Mouse (Mus musculus): Measurements from ENCODE around the gene Bloc1s4. TPM values are rescaled to one million over a fixed set of nuclear protein-coding genes. Genes with fewer than 3 reads are reported as not detected.
"Not testable (repeated sequence)": the region's sequence is repeated elsewhere in the genome, so short reads cannot be mapped to it uniquely, and the experiment has no call there.

Gene Bloc1s4
- polyA plus RNA-seq (2015; fragmentation: Nextera tagmentation; extraction: Ambion mirVana): 27.9 and 31.3 TPM in 2 replicates

DNA sequence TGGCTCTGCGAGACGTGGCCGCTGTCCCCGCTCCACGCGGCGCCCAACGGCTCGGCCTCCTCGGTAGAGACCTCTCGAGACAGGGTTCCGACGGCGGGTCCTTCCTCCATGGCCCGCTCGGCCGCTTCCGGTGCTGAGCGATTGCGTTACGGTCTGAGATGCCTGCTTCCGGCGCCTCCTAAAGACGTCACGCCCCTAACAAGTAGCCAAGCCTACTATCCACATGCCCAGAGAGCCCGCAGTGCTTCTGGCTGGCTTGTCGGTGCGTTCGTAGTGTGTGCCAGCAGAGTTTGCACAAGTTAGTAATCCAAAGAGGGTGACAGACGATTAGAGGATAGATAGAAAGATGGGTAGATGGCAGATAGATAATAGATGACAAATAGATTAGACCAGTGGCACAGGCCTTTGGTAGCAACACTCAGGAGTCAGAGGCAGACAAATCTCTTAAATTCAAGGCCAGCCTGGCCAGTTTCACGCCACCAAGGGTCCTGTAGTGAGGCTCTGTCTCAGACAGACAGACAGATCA lies at the start of gene Bloc1s4:
Gene Bloc1s4, minus strand, starts transcription at position 115 of the 526 bp plus-strand sequence.
- 3% methylated on average over 31 of the region's 31 CpGs for WGBS
- peak within 1 kb of the TSS; percentile 62 for H3K27ac ChIP-seq
- peak within 1 kb of the TSS; percentile 72 for H3K9ac ChIP-seq
- peak within 1 kb of the TSS; percentile 84 for H3K4me3 ChIP-seq
- no peaks in the 10 kb centered on the region for H3K36me3 ChIP-seq (replicated peaks)
- H3K27me3 ChIP-seq (replicated peaks): no peaks in the 10 kb centered on the region
- peak; percentile 97 for ATAC-seq (replicated peaks)
- H3K4me2 ChIP-seq: peak within 1 kb of the TSS; percentile 88
- peaks cover 24% of the 10 kb centered on the region for H3K4me1 ChIP-seq
- H3K9me3 ChIP-seq: no peaks in the 10 kb centered on the region

DNA sequence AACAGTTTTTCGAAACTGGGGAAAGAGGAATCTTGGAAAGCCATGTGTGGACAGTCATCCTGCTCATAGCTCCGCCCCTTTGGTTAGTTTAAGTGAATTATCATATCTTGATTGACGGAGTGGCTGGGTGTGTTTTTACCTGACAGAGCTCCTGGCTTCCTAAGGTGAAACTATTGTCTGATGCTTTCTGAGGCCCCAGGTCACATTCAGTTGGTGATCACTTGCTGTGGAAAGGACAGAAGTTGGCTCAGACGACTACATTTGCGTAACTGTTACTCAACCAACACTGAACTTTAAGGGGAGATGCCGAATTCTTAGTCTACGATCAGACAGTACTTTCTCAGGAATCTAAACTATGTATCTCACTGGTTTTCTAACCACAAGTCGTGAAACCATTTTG lies 48.8 kb upstream of the Bloc1s4 start:
- 56% methylated on average over 8 of the region's 8 CpGs for WGBS
- Histone ChIP-seq H3K4me1 (peaks cover 13% of the 10 kb centered on the region), H3K4me2 (peak overlapping the region; percentile 70), H3K27ac (no peak overlapping the region), H3K27me3 (replicated peaks) (no peaks in the 10 kb centered on the region), H3K4me3 (peak overlapping the region; percentile 87), H3K9ac (no peak overlapping the region; the same call in 1 of the 2 replicates), H3K9me3 (no peaks in the 10 kb centered on the region), H3K36me3 (replicated peaks) (0 out of 2 replicates have a peak, but pooled peaks cover 12% of the 10 kb centered on the region)
- ATAC-seq (replicated peaks): peak; percentile 13; the same call in 1 of the 2 replicates

DNA sequence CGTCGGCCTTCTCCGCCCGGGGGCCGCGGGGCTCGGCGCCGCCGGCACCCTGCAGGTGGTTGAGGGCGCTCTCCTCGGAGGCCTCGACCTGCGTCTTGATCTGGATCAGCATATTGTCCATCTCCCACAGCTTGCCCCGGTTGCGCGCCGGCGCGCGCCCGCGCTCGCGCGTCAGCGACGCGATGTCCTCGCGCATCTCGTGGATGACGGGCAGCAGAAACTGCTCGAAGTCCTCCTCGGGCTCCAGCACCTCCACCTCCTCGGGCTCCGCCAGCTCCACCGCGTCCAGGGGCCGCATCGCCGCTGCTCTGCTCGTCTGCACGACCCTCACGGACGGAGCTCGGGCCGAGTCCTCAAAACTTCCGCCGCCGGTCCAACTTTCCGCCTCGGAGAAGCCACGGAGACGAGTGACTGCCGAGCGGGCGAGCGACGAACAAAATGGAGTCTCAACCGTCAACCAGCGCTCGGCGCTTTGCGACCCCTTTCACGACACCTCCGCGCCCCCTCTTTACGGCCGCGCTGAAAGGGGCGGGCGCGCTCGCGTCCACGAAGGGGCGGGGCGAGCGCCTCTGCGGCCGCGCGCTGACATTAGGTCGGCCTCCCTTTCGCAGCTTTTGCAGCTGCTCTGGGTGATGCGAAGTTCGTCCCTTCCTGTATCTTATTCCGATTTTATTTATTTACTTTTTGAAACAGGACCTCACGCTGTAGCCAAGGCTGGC lies 48.0 kb upstream of the Bloc1s4 start, which contains the start of gene Mrfap1:
Gene Mrfap1, minus strand, starts transcription at position 477 of the 719 bp plus-strand sequence.
- Histone ChIP-seq H3K9ac (peak within 1 kb of the TSS; percentile 82), H3K4me2 (peak within 1 kb of the TSS; percentile 70), H3K36me3 (replicated peaks) (0 out of 2 replicates have a peak, but pooled peaks cover 12% of the 10 kb centered on the region), H3K27ac (peak within 1 kb of the TSS; percentile 94), H3K4me1 (peaks cover 13% of the 10 kb centered on the region), H3K4me3 (peak within 1 kb of the TSS; percentile 87)
- WGBS: under 1% methylated on average over 90 of the region's 90 CpGs
- not testable (repeated sequence) for H3K9me3 ChIP-seq; H3K27me3 ChIP-seq (replicated peaks)
- peak; percentile 80 for ATAC-seq (replicated peaks)

DNA sequence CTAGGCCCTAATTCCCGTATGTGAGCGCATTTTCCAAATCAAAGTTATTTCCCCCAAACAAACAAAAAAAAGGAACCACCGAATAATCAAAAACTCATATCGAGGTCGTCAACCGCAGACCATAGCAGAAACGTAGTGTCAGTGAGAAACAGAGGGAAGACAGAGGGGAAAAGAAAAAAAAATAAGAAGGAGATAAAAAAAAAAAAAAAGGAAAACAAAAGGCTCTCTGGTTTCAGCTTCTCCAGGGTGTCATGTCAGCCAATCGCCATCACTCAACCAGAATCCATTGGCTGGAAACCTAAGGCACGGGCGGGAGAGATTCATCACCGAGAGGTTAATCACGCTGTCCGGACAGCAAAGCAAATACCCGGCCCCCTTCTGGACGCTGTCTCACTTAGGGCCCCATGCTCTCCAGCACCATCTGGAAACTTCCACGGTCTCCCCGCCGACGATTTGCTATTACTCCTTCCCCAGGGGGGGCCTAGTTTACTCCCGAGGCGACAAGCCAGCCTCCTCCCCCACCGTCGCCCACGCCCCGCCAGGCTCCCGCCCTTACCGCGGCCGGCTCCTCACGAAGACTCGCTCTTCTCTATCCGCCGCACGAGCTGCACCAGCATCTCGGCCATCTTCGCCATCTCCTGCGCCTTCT lies 47.3 kb upstream of the Bloc1s4 start:
- not testable (repeated sequence) for H3K9me3 ChIP-seq; H3K27me3 ChIP-seq (replicated peaks)
- Histone ChIP-seq H3K9ac (peak overlapping the region; percentile 82), H3K27ac (peak overlapping the region; percentile 94), H3K4me1 (peaks cover 13% of the 10 kb centered on the region), H3K4me3 (peak overlapping the region; percentile 87), H3K36me3 (replicated peaks) (0 out of 2 replicates have a peak, but pooled peaks cover 12% of the 10 kb centered on the region), H3K4me2 (peak overlapping the region; percentile 70)
- WGBS: 5% methylated on average over 36 of the region's 37 CpGs
- ATAC-seq (replicated peaks): peak; percentile 41

DNA sequence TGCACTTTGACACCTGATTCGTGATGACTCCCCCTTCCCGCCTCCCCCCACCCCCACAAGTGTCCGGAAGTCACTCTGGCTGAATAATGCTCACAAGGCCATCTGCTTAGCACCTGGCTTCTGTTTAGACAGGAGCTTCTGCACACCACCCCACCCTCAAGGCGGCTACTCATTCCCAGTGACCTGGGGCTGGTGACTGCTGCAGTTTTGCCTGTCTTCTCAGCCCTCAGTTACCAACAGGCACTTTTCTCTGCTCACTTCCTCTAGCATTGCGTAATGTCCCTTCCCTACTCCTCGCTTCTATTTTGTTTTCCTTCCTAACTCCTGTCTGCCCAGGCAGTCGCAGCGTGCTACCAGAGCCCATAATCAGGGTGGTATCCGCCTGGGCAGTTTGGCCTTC lies 43.4 kb upstream of the Bloc1s4 start:
- Histone ChIP-seq H3K27ac (no peak overlapping the region), H3K27me3 (replicated peaks) (no peaks in the 10 kb centered on the region), H3K4me2 (no peak overlapping the region), H3K9ac (no peak overlapping the region), H3K9me3 (no peaks in the 10 kb centered on the region), H3K4me1 (peaks cover 9% of the 10 kb centered on the region), H3K4me3 (no peak overlapping the region), H3K36me3 (replicated peaks) (0 out of 2 replicates have a peak, but pooled peaks cover 12% of the 10 kb centered on the region)
- WGBS: 90% methylated on average over 9 of the region's 9 CpGs
- ATAC-seq (replicated peaks): no peak

DNA sequence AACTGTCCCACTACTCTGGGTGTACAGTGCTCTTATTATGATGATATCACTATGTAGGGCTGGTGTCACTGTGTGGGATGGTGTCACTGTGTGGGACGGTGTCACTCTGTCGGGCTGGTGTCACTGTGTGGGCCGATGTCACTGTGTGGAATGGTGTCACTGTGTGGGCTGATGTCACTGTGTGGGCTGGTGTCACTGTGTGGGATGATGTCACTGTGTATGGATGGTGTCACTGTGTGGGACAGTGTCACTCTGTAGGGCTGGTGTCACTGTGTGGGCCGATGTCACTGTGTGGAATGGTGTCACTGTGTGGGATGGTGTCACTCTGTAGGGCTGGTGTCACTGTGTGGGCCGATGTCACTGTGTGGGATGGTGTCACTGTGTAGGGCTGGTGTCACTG lies 37.6 kb upstream of the Bloc1s4 start:
- Histone ChIP-seq H3K4me1 (no peaks in the 10 kb centered on the region), H3K27ac (no peak overlapping the region), H3K27me3 (replicated peaks) (no peaks in the 10 kb centered on the region), H3K36me3 (replicated peaks) (no peaks in the 10 kb centered on the region), H3K9ac (no peak overlapping the region), H3K9me3 (no peaks in the 10 kb centered on the region), H3K4me2 (no peak overlapping the region), H3K4me3 (no peak overlapping the region)
- ATAC-seq (replicated peaks): no peak
- 94% methylated on average over 5 of the region's 5 CpGs for WGBS

DNA sequence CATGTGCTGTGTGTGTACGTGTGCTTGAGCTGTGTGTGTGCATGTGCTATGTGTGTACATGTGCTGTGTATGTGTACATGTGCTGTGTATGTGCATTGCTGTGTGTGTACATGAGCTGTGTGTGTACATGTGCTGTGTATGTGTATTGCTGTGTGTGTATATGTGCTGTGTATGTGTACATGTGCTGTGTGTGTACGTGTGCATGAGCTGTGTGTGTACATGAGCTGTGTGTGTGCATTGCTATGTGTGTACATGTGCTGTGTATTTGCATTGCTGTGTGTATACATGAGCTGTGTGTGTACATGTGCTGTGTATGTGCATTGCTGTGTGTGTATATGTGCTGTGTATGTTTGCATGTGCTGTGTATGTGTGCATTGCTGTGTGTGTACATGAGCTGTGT lies 31.1 kb upstream of the Bloc1s4 start:
- Histone ChIP-seq H3K9ac (no peak overlapping the region), H3K4me2 (no peak overlapping the region), H3K4me1 (no peaks in the 10 kb centered on the region), H3K9me3 (no peaks in the 10 kb centered on the region), H3K27me3 (replicated peaks) (no peaks in the 10 kb centered on the region), H3K4me3 (no peak overlapping the region), H3K36me3 (replicated peaks) (no peaks in the 10 kb centered on the region), H3K27ac (no peak overlapping the region)
- ATAC-seq (replicated peaks): no peak
- WGBS: 89% methylated on average over 2 of the region's 2 CpGs

DNA sequence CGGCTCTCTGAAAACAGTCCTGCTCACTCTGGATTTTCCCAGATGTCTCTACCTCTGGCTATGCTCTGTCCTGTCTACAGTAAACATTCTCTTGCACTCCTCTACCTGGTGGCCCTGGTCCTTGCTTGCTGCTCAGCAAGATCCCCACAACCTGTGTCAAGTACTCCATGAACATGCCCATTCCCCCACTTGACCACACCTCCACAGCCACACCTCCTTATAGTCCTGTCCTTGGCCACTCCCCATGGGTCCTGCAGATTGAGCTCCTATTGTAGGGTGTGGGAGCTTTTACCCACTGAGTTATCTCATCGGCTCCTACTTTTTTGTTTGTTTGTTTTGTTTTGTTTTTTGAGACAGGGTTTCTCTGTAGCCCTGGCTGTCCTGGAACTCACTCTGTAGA lies 30.5 kb upstream of the Bloc1s4 start:
- no peak overlapping the region for H3K9ac ChIP-seq
- H3K36me3 ChIP-seq (replicated peaks): no peaks in the 10 kb centered on the region
- no peak overlapping the region for H3K4me2 ChIP-seq
- no peak overlapping the region for H3K4me3 ChIP-seq
- no peak for ATAC-seq (replicated peaks)
- H3K27me3 ChIP-seq (replicated peaks): no peaks in the 10 kb centered on the region
- no peaks in the 10 kb centered on the region for H3K4me1 ChIP-seq
- no peaks in the 10 kb centered on the region for H3K9me3 ChIP-seq
- WGBS: 85% methylated on average over 1 of the region's 2 CpGs
- no peak overlapping the region for H3K27ac ChIP-seq

DNA sequence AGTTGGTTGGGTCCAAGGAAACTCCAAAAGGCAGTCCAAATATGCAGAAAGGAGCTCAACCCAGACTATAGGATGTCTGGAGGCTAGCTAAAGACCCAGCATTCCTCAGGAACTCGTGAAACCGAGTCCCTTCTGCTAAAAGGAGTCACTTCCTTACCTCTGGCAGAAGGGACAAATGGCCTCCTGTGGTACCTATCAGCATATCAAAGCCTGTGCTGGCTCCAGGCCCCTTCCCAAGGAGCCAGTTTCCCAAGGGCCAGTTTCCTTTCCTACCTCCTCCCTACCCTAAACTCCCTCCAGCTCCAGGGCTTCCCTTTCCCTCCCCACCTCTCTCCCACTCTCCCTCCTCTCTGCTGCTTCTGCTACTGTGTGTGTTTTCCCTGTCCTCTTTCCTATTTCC lies 28.7 kb upstream of the Bloc1s4 start:
- Histone ChIP-seq H3K4me1 (no peaks in the 10 kb centered on the region), H3K4me3 (no peak overlapping the region), H3K9ac (no peak overlapping the region), H3K27ac (no peak overlapping the region), H3K36me3 (replicated peaks) (no peaks in the 10 kb centered on the region), H3K9me3 (no peaks in the 10 kb centered on the region), H3K27me3 (replicated peaks) (no peaks in the 10 kb centered on the region), H3K4me2 (no peak overlapping the region)
- ATAC-seq (replicated peaks): no peak
- 0% methylated on average over 2 of the region's 2 CpGs for WGBS

DNA sequence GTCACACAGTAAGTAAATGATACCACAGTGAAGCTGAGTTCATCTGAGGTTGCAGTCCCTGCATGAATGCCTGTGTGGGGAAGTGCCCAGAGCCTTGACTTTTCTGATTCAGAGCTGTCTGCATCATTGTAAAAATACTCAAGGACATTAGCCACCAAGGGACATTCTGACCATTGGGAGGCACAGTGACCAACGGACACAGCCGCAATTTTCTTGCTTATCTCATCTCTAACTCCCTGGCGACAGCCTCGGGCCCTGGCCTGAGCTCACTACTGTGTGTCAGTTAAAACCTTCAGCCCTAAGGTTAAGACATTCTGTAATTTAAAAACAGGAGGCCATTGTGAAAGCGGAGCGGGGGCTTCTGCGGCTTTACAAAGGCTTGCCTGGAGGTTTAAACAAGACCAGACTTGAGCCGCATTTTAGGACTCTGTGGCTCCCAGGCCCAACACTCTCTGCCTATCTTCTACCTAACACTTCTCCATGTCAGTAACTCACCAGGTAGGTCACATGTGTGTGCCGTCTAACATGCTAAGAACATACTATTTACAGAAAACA lies 27.6 kb upstream of the Bloc1s4 start:
- H3K27ac ChIP-seq: no peak overlapping the region
- H3K4me1 ChIP-seq: no peaks in the 10 kb centered on the region
- no peak for ATAC-seq (replicated peaks)
- no peaks in the 10 kb centered on the region for H3K36me3 ChIP-seq (replicated peaks)
- H3K4me3 ChIP-seq: no peak overlapping the region
- H3K9ac ChIP-seq: no peak overlapping the region
- H3K27me3 ChIP-seq (replicated peaks): no peaks in the 10 kb centered on the region
- H3K9me3 ChIP-seq: no peaks in the 10 kb centered on the region
- 28% methylated on average over 9 of the region's 9 CpGs for WGBS
- H3K4me2 ChIP-seq: no peak overlapping the region

DNA sequence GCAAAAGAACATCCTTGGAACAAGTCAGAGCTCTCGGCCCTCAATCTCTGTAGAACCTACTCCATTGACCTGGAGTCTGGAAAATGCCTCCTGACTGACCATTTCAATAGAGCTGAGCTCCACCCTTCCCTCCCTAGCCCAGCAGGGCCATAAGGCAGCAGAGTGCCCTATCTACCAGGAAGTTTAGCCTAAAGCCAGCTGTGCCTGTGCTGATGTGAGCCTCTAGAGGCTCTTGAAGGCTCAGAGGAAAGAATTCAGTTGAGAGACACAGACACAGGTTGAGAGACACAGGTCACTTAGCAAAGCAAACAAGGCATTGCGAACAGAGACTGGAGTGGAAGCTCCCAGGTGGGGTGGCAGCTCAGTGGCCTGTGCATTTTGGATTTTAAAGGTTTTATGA lies 26.9 kb upstream of the Bloc1s4 start:
- Histone ChIP-seq H3K9me3 (no peaks in the 10 kb centered on the region), H3K4me3 (no peak overlapping the region), H3K9ac (no peak overlapping the region), H3K4me1 (no peaks in the 10 kb centered on the region), H3K27ac (no peak overlapping the region), H3K4me2 (no peak overlapping the region), H3K27me3 (replicated peaks) (no peaks in the 10 kb centered on the region), H3K36me3 (replicated peaks) (no peaks in the 10 kb centered on the region)
- ATAC-seq (replicated peaks): no peak
- 88% methylated on average over 2 of the region's 2 CpGs for WGBS

DNA sequence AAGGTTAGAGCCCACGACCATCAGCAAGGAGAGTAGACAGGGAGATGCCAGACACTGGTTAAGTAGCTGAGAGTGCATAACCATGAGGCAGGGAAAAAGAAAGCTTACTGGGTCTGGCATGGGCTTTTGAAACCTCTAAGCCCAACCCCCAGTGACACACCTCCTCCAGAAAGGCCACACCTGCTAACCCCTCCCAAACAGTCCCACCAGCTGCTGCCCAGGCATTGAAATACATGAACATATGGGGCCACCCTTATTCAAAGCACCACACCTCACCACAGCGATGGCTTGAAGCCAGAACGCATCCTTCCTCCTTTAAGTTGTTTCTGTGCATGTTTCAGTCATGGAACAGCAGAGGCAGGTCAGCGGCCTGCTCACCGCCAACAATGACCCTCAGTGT lies 24.1 kb upstream of the Bloc1s4 start:
- Histone ChIP-seq H3K36me3 (replicated peaks) (no peaks in the 10 kb centered on the region), H3K9ac (no peak overlapping the region), H3K4me3 (no peak overlapping the region), H3K4me2 (no peak overlapping the region), H3K27me3 (replicated peaks) (no peaks in the 10 kb centered on the region), H3K9me3 (no peaks in the 10 kb centered on the region), H3K4me1 (0 out of 2 replicates have a peak, but pooled peaks cover 1% of the 10 kb centered on the region), H3K27ac (no peak overlapping the region)
- ATAC-seq (replicated peaks): no peak
- 72% methylated on average over 5 of the region's 5 CpGs for WGBS

Measured in midbrain, embryonic 15.5 days (tissue).